Mouse (Mus musculus): ENCODE measurements at regions not wholly inside any gene's neighbourhood (a gene's known extent, or its start where the extent isn't known, plus 50 kb on each side); places are given as distances from the start of the nearest gene placed in this dataset.

GRCm38 (mm10) chr15:44083680-44084079 is 3949.5 kb downstream of the 9330182O14Rik start:
- 93% methylated on average over 1 of the region's 1 CpGs for WGBS
- H3K27me3 ChIP-seq: no peaks in the 10 kb centered on the region
- H3K4me3 ChIP-seq: no peak overlapping the region
- no peak overlapping the region for H3K4me2 ChIP-seq (replicated peaks)
- no peaks in the 10 kb centered on the region for H3K36me3 ChIP-seq
- H3K4me1 ChIP-seq: no peaks in the 10 kb centered on the region
- no peak overlapping the region for H3K9ac ChIP-seq
- H3K9me3 ChIP-seq: no peaks in the 10 kb centered on the region
- no peak for ATAC-seq (ENCODE audit: low FRiP score, low read depth)
- no peak overlapping the region for H3K27ac ChIP-seq

DNA sequence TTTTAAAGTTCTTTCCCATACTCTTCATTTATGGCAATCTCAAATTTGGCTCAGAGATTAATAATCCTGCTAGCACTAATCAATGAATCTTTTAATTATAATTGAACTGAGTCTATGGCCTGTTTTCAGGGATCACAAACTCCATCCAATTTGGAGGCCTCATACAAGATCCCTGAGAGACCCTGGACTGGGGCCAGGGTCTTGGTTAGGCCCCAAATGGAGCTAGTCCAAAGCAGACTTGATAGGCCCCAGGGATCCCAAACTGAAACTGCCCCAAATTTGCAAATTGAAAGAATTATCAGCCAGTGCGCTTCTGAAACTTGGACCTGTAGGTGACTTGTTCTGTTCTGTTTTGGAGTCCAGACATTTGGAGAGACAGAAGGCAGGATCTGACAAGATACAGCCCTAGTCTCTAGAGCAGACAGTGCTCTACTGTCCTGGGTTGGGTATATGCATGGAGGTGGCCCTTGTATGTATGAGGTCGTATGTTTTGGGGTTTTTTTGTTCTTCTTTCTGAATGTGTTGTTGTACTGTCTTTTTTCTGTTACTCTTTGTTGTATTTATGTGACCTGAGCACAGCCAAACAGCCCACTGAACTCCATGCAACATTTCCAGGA is 3978.3 kb downstream of the 9330182O14Rik start:
- Histone ChIP-seq H3K4me2 (replicated peaks) (no peak overlapping the region), H3K4me3 (no peak overlapping the region), H3K27ac (no peak overlapping the region), H3K9me3 (no peaks in the 10 kb centered on the region), H3K4me1 (no peaks in the 10 kb centered on the region), H3K9ac (no peak overlapping the region), H3K27me3 (no peaks in the 10 kb centered on the region), H3K36me3 (no peaks in the 10 kb centered on the region)
- ATAC-seq (ENCODE audit: low FRiP score, low read depth): no peak
- 73% methylated on average over 2 of the region's 2 CpGs for WGBS

DNA sequence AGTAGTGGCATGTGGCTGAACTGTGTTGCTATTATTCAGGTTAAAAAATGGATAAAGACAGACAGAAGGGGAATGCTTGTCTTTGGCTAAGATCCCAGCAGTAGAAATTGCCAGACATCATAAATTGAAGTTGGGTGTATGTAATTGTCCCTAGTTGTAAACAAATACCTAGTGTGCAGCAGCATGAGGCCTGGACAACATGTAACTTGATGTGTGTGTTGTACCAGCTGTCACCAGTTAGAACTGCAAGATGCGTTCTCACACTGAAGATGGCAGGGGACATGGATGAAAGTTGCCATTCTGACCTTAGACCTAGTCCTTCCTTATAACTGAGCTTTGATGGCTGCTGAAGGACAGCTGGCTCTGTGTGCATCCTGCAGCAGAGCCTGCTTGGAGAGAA is 4000.0 kb downstream of the 9330182O14Rik start:
- WGBS: 68% methylated on average over 1 of the region's 1 CpGs
- H3K9me3 ChIP-seq: no peaks in the 10 kb centered on the region
- H3K4me3 ChIP-seq: no peak overlapping the region
- H3K27me3 ChIP-seq: no peaks in the 10 kb centered on the region
- H3K36me3 ChIP-seq: no peaks in the 10 kb centered on the region
- H3K27ac ChIP-seq: no peak overlapping the region
- H3K4me1 ChIP-seq: no peaks in the 10 kb centered on the region
- no peak for ATAC-seq (ENCODE audit: low FRiP score, low read depth)
- no peak overlapping the region for H3K9ac ChIP-seq
- H3K4me2 ChIP-seq (replicated peaks): no peak overlapping the region

Data from limb, embryonic 13.5 days (tissue).